Mouse (Mus musculus) MEL (cell line): ENCODE measurements around the gene AU040320. TPM values are rescaled to one million over a fixed set of nuclear protein-coding genes. Genes with fewer than 3 reads are reported as not detected.

Experiments used
- ETS1 ChIP-seq: IDR thresholded peaks from 2 replicates; pipeline ENCODE4 v1.6.1; 2012; ENCODE audit warnings: low read depth, mild to moderate bottlenecking, inconsistent platforms, low read length, improper control_type of control experiment, moderate library complexity
- polyA plus RNA-seq, 2 experiments: library from polyadenylated mRNA; stranded (reverse) in 1 of 2; unstranded in 1 of 2; fragments of >175 nt in 1 of 2; fragments of >200 nt in 1 of 2; gene quantifications; 2 replicates each; pipeline versions ENCODE4 v1.2.1 to v1.2.4; 2012; ENCODE audit warnings: low replicate concordance in 2 of 2, low read depth in 1 of 2; ENCODE audit not compliant: insufficient read length in 2 of 2, insufficient read depth in 1 of 2, missing spikeins in 1 of 2
- total RNA-seq: library from RNA; depleted of rRNA; stranded (reverse); fragments of 300-350 nt; gene quantifications from 2 replicates; pipeline ENCODE4 v1.2.3, GENCODE M21; 2012; rRNA removed

AU040320 gene
- total and polyA plus RNA-seq, 3 experiments = 10.2 to 17.1 TPM; not detected in 1

- TF ChIP-seq ETS1 = peak; percentile 98
Measured at GRCm38 (mm10) chr4:126889879-126890278, 136.5 kb downstream of the AU040320 start (continued).

Other genes with a start within 250 kb of the AU040320 start
- gene Ago4, start 220.1 kb upstream of the AU040320 start, total RNA-seq = 0.39 and 0.42 TPM in 2 replicates
- 1 to 10 TPM in 1 of 2 experiments, not detected in 1; 1.8 TPM for gene Ago4, start 220.1 kb upstream of the AU040320 start, polyA plus RNA-seq
- gene Clspn, start 196.6 kb upstream of the AU040320 start, total RNA-seq = 42.0 and 46.9 TPM in 2 replicates
- gene Clspn, start 196.6 kb upstream of the AU040320 start, polyA plus RNA-seq = 100 to 1,000 TPM in 1 of 2 experiments, 10 to 100 TPM in 1; 64.0 to 618 TPM
- not detected in 2 replicates for gene 5730409E04Rik, start 143.7 kb upstream of the AU040320 start, total RNA-seq
- not detected for gene 5730409E04Rik, start 143.7 kb upstream of the AU040320 start, polyA plus RNA-seq
- gene Psmb2, start 75.9 kb upstream of the AU040320 start, total RNA-seq = 201 and 224 TPM in 2 replicates
- 100 to 1,000 TPM in 1 of 2 experiments, not detected in 1; 433 TPM for gene Psmb2, start 75.9 kb upstream of the AU040320 start, polyA plus RNA-seq
- gene Tfap2e, start 17.3 kb upstream of the AU040320 start, total RNA-seq = not detected in 2 replicates
- gene Tfap2e, start 17.3 kb upstream of the AU040320 start, polyA plus RNA-seq = under 1 TPM in 1 of 2 experiments, not detected in 1; 0.03 TPM
- 24.3 and 27.3 TPM in 2 replicates for gene Ncdn, start 106 bp upstream of the AU040320 start, total RNA-seq
- gene Ncdn, start 106 bp upstream of the AU040320 start, polyA plus RNA-seq = 10 to 100 TPM in 1 of 2 experiments, not detected in 1; 36.2 TPM
- gene Zmym4, start 214.6 kb downstream of the AU040320 start, total RNA-seq = 14.9 and 16.8 TPM in 2 replicates
- 10 to 100 TPM; 23.6 to 71.1 TPM for gene Zmym4, start 214.6 kb downstream of the AU040320 start, polyA plus RNA-seq